Mouse (Mus musculus): ENCODE measurements around the gene Llgl1. TPM values are rescaled to one million over a fixed set of nuclear protein-coding genes. Genes with fewer than 3 reads are reported as not detected.
A peak's percentile ranks its signal among the peaks of the same experiment; 100 is the strongest.

The Llgl1 gene
- total and polyA plus RNA-seq, 2 experiments from 2014 or later: 13.5 to 33.0 TPM

DNA sequence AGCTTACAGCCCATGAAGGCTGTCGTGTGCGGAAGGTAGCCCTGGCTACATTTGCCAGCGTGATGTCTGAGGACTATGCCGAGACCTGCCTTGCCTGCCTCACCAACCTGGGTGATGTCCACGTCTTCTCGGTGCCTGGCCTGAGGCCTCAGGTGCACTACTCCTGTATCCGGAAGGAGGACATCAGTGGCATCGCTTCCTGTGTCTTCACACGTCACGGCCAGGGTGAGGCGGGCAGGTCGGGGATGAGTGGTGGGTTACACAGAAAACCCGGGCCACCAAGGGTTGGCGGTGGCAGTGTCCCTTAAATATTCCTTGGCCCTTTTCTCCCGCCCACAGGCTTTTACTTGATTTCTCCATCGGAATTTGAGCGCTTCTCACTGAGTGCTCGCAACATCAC lies 12.5 kb downstream of the Llgl1 start:
- no peaks in the 10 kb centered on the region for H3K27me3 ChIP-seq (ENCODE audit: control insufficient read depth, insufficient read depth, low read length)
- no peak overlapping the region for H3K4me3 ChIP-seq (ENCODE audit: low read depth, low read length)
- TF ChIP-seq EP300 (IDR thresholded peaks at IDR 0.05; ENCODE audit: low read depth): no peak
- no peak for TF ChIP-seq CTCF (IDR thresholded peaks at IDR 0.05; ENCODE audit: low read depth)
- ATAC-seq (ENCODE audit: insufficient read depth, low read depth): no peak
- H3K4me2 ChIP-seq (ENCODE audit: low read depth, low read length): no peak overlapping the region
- H3K27ac ChIP-seq (ENCODE audit: low read depth): no peak overlapping the region
- peaks cover 100% of the 10 kb centered on the region for H3K36me3 ChIP-seq (replicated peaks; ENCODE audit: control insufficient read depth, insufficient read depth, low read length)
- no peak for DNase-seq (ENCODE audit: low spot score)
- H3K9me3 ChIP-seq (replicated peaks; ENCODE audit: control insufficient read depth, low read length): no peaks in the 10 kb centered on the region
- WGBS: 90% methylated on average over 18 of the region's 18 CpGs
- H3K4me1 ChIP-seq (ENCODE audit: control insufficient read depth, insufficient read depth): no peaks in the 10 kb centered on the region; the same call in 1 of the 2 replicates
- H3K9ac ChIP-seq (replicated peaks; ENCODE audit: low read depth, low read length): no peak overlapping the region

DNA sequence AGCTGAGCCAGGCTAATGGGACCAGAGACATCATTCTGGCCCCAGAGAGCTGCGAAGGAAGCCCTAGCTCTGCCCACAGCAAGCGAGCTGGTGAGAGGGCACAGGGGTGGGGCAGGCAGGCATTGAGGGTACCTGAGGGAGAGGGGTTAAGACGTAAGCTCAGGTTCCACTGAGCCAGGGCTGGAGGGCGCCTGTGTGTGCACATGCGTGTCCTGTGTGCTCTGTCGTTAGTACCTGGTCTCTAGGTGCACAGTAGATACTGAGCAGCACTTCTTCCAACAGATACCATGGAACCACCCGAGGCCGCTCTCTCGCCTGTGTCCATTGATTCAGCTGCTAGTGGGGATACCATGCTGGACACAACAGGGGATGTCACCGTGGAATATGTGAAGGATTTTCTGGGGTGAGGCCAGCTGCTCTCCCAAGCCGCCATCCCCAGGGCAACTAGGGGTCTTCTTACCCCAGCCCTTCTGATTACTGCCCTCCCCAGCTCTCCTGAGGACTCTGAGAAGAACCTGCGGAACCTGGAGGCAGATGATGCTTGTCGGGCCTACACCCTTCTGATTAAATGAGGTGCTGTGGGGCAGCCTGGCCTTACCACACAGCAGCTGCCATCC lies 13.2 kb downstream of the Llgl1 start:
- Histone ChIP-seq H3K4me1 (ENCODE audit: control insufficient read depth, insufficient read depth) (no peaks in the 10 kb centered on the region; the same call in 1 of the 2 replicates), H3K9ac (replicated peaks; ENCODE audit: low read depth, low read length) (no peak overlapping the region), H3K36me3 (replicated peaks; ENCODE audit: control insufficient read depth, insufficient read depth, low read length) (peaks cover 100% of the 10 kb centered on the region), H3K27ac (ENCODE audit: low read depth) (no peak overlapping the region), H3K9me3 (replicated peaks; ENCODE audit: control insufficient read depth, low read length) (no peaks in the 10 kb centered on the region), H3K27me3 (ENCODE audit: control insufficient read depth, insufficient read depth, low read length) (no peaks in the 10 kb centered on the region), H3K4me3 (ENCODE audit: low read depth, low read length) (no peak overlapping the region), H3K4me2 (ENCODE audit: low read depth, low read length) (no peak overlapping the region)
- TF ChIP-seq EP300 (IDR thresholded peaks at IDR 0.05; ENCODE audit: low read depth) (no peak), CTCF (IDR thresholded peaks at IDR 0.05; ENCODE audit: low read depth) (no peak)
- 84% methylated on average over 13 of the region's 13 CpGs for WGBS
- no peak for ATAC-seq (ENCODE audit: insufficient read depth, low read depth)
- DNase-seq (ENCODE audit: low spot score): no peak

DNA sequence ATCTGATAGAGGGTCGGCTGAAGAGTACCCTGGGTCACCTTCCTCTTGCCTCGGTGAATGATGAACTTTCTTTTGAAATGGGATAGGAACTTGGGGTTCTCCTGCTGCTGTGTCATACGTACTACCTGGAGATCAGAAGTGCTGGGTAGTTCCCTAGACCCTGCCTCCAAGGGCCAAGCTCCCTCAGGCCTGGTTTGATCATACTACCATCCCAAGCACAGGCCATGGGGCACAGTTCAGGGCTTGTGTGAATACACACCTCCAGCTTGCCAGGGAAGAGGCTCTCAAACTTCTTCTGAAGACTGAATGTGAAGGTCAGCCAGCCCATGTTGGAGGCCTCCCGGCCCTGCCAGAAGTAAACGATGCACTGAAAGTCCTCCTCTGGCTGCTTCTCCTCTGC lies 16.3 kb downstream of the Llgl1 start:
- WGBS: 87% methylated on average over 5 of the region's 5 CpGs
- H3K9ac ChIP-seq (replicated peaks; ENCODE audit: low read depth, low read length): no peak overlapping the region
- TF ChIP-seq EP300 (IDR thresholded peaks at IDR 0.05; ENCODE audit: low read depth): no peak
- TF ChIP-seq CTCF (IDR thresholded peaks at IDR 0.05; ENCODE audit: low read depth): no peak
- H3K9me3 ChIP-seq (replicated peaks; ENCODE audit: control insufficient read depth, low read length): no peaks in the 10 kb centered on the region
- no peaks in the 10 kb centered on the region for H3K4me1 ChIP-seq (ENCODE audit: control insufficient read depth, insufficient read depth)
- H3K36me3 ChIP-seq (replicated peaks; ENCODE audit: control insufficient read depth, insufficient read depth, low read length): peaks cover 97% of the 10 kb centered on the region
- ATAC-seq (ENCODE audit: insufficient read depth, low read depth) (no peak), DNase-seq (ENCODE audit: low spot score) (no peak)
- no peak overlapping the region for H3K27ac ChIP-seq (ENCODE audit: low read depth)
- H3K27me3 ChIP-seq (ENCODE audit: control insufficient read depth, insufficient read depth, low read length): no peaks in the 10 kb centered on the region
- no peak overlapping the region for H3K4me3 ChIP-seq (ENCODE audit: low read depth, low read length)
- no peak overlapping the region for H3K4me2 ChIP-seq (ENCODE audit: low read depth, low read length)

DNA sequence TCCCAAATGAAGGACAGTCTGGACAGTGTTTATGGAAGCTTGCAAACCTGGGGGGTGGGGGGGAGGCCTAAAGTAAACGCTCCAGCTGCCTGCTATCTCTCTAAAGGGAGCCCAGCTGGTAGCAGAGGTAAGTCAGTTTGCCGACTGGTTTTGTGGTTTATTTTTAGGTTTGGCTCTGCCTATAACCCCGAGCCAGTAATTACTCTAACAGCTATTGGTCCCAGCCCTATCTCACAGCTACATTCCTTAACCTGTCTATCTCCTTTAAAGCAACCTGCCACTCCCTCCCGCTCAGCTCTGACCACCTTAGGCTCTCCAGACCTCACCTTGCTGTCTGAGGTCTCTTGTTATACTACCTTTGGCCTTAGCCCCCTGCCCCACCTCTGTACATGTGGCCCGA lies 19.7 kb downstream of the Llgl1 start:
- Histone ChIP-seq H3K4me3 (ENCODE audit: low read depth, low read length) (no peak overlapping the region), H3K9ac (replicated peaks; ENCODE audit: low read depth, low read length) (no peak overlapping the region), H3K36me3 (replicated peaks; ENCODE audit: control insufficient read depth, insufficient read depth, low read length) (peaks cover 97% of the 10 kb centered on the region), H3K27ac (ENCODE audit: low read depth) (peak overlapping the region; percentile 36; the same call in 1 of the 2 replicates), H3K9me3 (replicated peaks; ENCODE audit: control insufficient read depth, low read length) (no peaks in the 10 kb centered on the region), H3K4me1 (ENCODE audit: control insufficient read depth, insufficient read depth) (no peaks in the 10 kb centered on the region), H3K4me2 (ENCODE audit: low read depth, low read length) (no peak overlapping the region), H3K27me3 (ENCODE audit: control insufficient read depth, insufficient read depth, low read length) (no peaks in the 10 kb centered on the region)
- DNase-seq (ENCODE audit: low spot score) (no peak), ATAC-seq (ENCODE audit: insufficient read depth, low read depth) (peak; percentile 28; the same call in 1 of the 2 replicates)
- WGBS: 26% methylated on average over 5 of the region's 5 CpGs
- TF ChIP-seq CTCF (IDR thresholded peaks at IDR 0.05; ENCODE audit: low read depth): no peak

DNA sequence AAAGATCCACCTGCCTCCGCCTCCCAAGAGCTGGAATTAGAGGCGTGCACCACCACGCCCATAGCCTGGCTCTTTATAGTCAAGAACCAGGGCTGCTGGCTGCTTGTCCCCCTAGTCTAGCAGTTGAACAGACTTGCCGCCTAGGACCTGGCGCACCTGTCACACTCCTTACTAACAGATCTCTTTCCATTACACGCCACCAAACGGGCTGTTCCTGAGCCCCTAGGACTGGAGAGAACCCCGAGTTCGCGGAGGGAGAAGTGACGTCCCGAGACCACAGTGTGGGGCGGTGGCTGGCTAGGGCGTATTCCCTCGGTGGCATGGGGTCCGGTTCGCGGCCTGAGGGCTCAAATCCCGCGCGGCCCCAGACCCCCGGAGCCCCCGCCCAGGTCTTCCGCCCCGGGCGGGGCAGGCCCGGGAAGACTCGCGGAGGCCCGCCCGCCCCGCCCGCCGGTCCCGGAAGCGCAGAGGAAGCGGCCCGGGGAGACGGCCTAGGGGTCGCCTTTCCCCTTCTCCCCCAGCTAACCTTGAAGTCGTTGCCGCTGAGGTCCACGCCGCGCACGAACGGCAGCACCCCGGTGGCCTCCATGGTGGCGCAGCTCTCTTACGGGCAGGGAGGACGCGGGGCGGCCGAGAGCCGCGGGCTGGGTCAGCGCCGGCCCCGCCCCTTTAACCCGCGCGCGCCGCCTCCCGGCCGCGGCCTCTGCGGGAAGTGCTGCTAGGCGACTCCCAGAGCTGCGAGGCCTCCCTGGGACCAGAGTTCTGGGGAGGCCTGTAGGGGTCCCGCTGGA lies 27.3 kb downstream of the Llgl1 start, which contains the start of gene Flii:
Gene Flii, minus strand, starts transcription at position 663 of the 791 bp plus-strand sequence.
- DNase-seq (ENCODE audit: low spot score) (peak; percentile 80), ATAC-seq (ENCODE audit: insufficient read depth, low read depth) (peak; percentile 80)
- Histone ChIP-seq H3K9me3 (replicated peaks; ENCODE audit: control insufficient read depth, low read length) (no peaks in the 10 kb centered on the region), H3K4me1 (ENCODE audit: control insufficient read depth, insufficient read depth) (peaks cover 22% of the 10 kb centered on the region), H3K27ac (ENCODE audit: low read depth) (peak within 1 kb of the TSS; percentile 91), H3K4me2 (ENCODE audit: low read depth, low read length) (peak within 1 kb of the TSS; percentile 61), H3K9ac (replicated peaks; ENCODE audit: low read depth, low read length) (peak within 1 kb of the TSS; percentile 91), H3K36me3 (replicated peaks; ENCODE audit: control insufficient read depth, insufficient read depth, low read length) (peaks cover 47% of the 10 kb centered on the region), H3K4me3 (ENCODE audit: low read depth, low read length) (peak within 1 kb of the TSS; percentile 89), H3K27me3 (ENCODE audit: control insufficient read depth, insufficient read depth, low read length) (no peaks in the 10 kb centered on the region)
- under 1% methylated on average over 60 of the region's 71 CpGs for WGBS
- TF ChIP-seq EP300 (IDR thresholded peaks at IDR 0.05; ENCODE audit: low read depth) (no peak), CTCF (IDR thresholded peaks at IDR 0.05; ENCODE audit: low read depth) (peak; percentile 53)
